ENCODE assay signal across 28 mouse cellular contexts in the genomic region with DNA sequence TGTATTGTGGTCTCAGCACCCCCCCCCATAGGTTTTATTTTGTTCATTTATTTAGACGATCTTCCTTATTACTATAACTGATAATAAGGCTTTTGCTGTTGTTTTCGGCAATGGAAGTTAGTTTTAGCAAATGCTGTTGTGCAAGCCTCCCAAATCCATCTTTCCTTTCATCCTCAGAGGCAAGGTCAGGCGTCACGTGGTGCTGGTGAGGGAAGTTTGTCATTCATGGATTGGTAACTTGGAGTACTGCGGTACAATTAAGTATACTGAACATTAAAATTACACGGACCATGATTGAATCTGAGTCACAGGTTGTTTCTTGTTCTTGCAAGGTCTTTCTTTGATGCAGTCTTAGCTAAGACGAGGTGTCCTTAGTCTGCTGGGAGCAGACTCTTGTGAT.
"Had no signal": no experiment of that assay in that cellular context is flagged by ENCODE, and none has a peak within 500 bp of the region (broad histone marks: within the 10 kb centered on the region; RNA-seq: fewer than 3 reads in every experiment).

No protein-coding gene starts in this region.

- H3K27me3 ChIP-seq: heart, embryonic 13.5 days; hindbrain, embryonic 13.5 days; hindbrain, embryonic 15.5 days; kidney, embryonic 15.5 days; limb, embryonic 12.5 days; liver, embryonic 13.5 days; liver, embryonic 15.5 days had no signal

- H3K9me3 ChIP-seq: heart, embryonic 13.5 days; heart, embryonic 15.5 days; hindbrain, embryonic 13.5 days; hindbrain, embryonic 15.5 days; kidney, embryonic 15.5 days; limb, embryonic 10.5 days; limb, embryonic 12.5 days; liver, embryonic 13.5 days; liver, embryonic 15.5 days had no signal

- ATAC-seq: hindbrain, postnatal 0 days; intestine, embryonic 16.5 days had no signal

- DNase-seq: gastrocnemius, postnatal 14 days; gastrocnemius, postnatal 36 days; heart, adult 11 months; heart, adult 2 months; heart, postnatal 14 days; heart, postnatal 36 days; kidney, adult 11 months; kidney, adult 2 months; kidney, adult 9 months; kidney, postnatal 14 days; kidney, postnatal 4 days; liver; liver, embryonic 13.5 days had no signal

- H3K27ac ChIP-seq: heart, adult 2 months; heart, embryonic 13.5 days; heart, embryonic 15.5 days; hindbrain, embryonic 13.5 days; hindbrain, embryonic 15.5 days; hindbrain, postnatal 0 days; kidney, embryonic 15.5 days; kidney, postnatal 0 days; layer of hippocampus, adult 2 months; left cerebral cortex, adult 2 months; limb, embryonic 10.5 days; limb, embryonic 12.5 days; liver, embryonic 13.5 days; liver, embryonic 15.5 days had no signal

- H3K4me1 ChIP-seq: heart, embryonic 15.5 days; hindbrain, embryonic 15.5 days; kidney, embryonic 15.5 days; liver, embryonic 13.5 days; liver, embryonic 15.5 days had no signal

- H3K4me2 ChIP-seq: heart, embryonic 11.5 days; heart, embryonic 13.5 days; heart, embryonic 15.5 days; hindbrain, embryonic 13.5 days; hindbrain, embryonic 15.5 days; kidney, embryonic 15.5 days; limb, embryonic 12.5 days; liver, embryonic 11.5 days; liver, embryonic 13.5 days; liver, embryonic 15.5 days had no signal

- H3K4me3 ChIP-seq: heart, adult 2 months; heart, embryonic 13.5 days; heart, embryonic 15.5 days; hindbrain, embryonic 13.5 days; hindbrain, embryonic 15.5 days; kidney, embryonic 15.5 days; layer of hippocampus, adult 2 months; left cerebral cortex, adult 2 months; limb, embryonic 10.5 days; limb, embryonic 12.5 days; liver, embryonic 13.5 days; liver, embryonic 15.5 days had no signal

- H3K36me3 ChIP-seq: heart, embryonic 13.5 days; heart, embryonic 15.5 days; hindbrain, embryonic 13.5 days; hindbrain, embryonic 15.5 days; kidney, embryonic 15.5 days; limb, embryonic 10.5 days; limb, embryonic 12.5 days; liver, embryonic 13.5 days; liver, embryonic 15.5 days had no signal

- H3K9ac ChIP-seq: heart, embryonic 13.5 days; heart, embryonic 15.5 days; hindbrain, embryonic 13.5 days; hindbrain, embryonic 15.5 days; kidney, embryonic 15.5 days; limb, embryonic 12.5 days; liver, embryonic 13.5 days; liver, embryonic 15.5 days had no signal
